In genomic region chr9:29864886-29865285, GRCm38 (mm10) we compare ENCODE assay signal across 10 mouse cellular contexts.
DNase-seq lines count a peak whose midpoint lies in the region; ATAC-seq lines count a peak whose summit lies in the region.
"Had no signal": no experiment of that assay in that cellular context is flagged by ENCODE, and none has a peak within 500 bp of the region (broad histone marks: within the 10 kb centered on the region; RNA-seq: fewer than 3 reads in every experiment).

No protein-coding gene starts in this region.

- H3K9me3 ChIP-seq in kidney, embryonic 15.5 days (replicated peaks) = no peaks in the 10 kb centered on the region
- no peaks in the 10 kb centered on the region for H3K9me3 ChIP-seq in embryonic facial prominence, embryonic 14.5 days (ENCODE audit: control insufficient read depth, low read length)
- H3K9me3 ChIP-seq in midbrain, embryonic 11.5 days (ENCODE audit: control insufficient read depth, low read length) = no peaks in the 10 kb centered on the region
- H3K9me3 ChIP-seq in intestine, embryonic 15.5 days = no peaks in the 10 kb centered on the region

- no peak overlapping the region for H3K27ac ChIP-seq in kidney, embryonic 15.5 days
- no peak overlapping the region for H3K27ac ChIP-seq in embryonic facial prominence, embryonic 14.5 days (replicated peaks; ENCODE audit: low read depth, low read length)
- H3K27ac ChIP-seq in midbrain, embryonic 11.5 days (ENCODE audit: low read depth, low read length) = peak overlapping the region; percentile 57
- H3K27ac ChIP-seq in intestine, embryonic 15.5 days = no peak overlapping the region

- H3K4me3 ChIP-seq in kidney, embryonic 15.5 days (replicated peaks) = no peak overlapping the region
- no peak overlapping the region for H3K4me3 ChIP-seq in embryonic facial prominence, embryonic 14.5 days (ENCODE audit: low read depth, low read length)
- no peak overlapping the region for H3K4me3 ChIP-seq in midbrain, embryonic 11.5 days (ENCODE audit: low read depth, low read length)
- no peak overlapping the region for H3K4me3 ChIP-seq in intestine, embryonic 15.5 days (replicated peaks)

- WGBS in kidney, embryonic 15.5 days = 21% methylated on average over 1 of the region's 1 CpGs
- 33% methylated on average over 1 of the region's 1 CpGs for WGBS in embryonic facial prominence, embryonic 14.5 days
- WGBS in midbrain, embryonic 11.5 days = 6% methylated on average over 1 of the region's 1 CpGs
- WGBS in intestine, embryonic 15.5 days = 35% methylated on average over 1 of the region's 1 CpGs

- no peaks in the 10 kb centered on the region for H3K27me3 ChIP-seq in kidney, embryonic 15.5 days
- no peaks in the 10 kb centered on the region for H3K27me3 ChIP-seq in embryonic facial prominence, embryonic 14.5 days (replicated peaks; ENCODE audit: control insufficient read depth, insufficient read depth, low read length)
- H3K27me3 ChIP-seq in midbrain, embryonic 11.5 days (ENCODE audit: control insufficient read depth, insufficient read depth, low read length) = no peaks in the 10 kb centered on the region; the same call in 1 of the 2 replicates
- H3K27me3 ChIP-seq in intestine, embryonic 15.5 days (replicated peaks) = no peaks in the 10 kb centered on the region

- H3K9ac ChIP-seq in kidney, embryonic 15.5 days = no peak overlapping the region
- no peak overlapping the region for H3K9ac ChIP-seq in embryonic facial prominence, embryonic 14.5 days (ENCODE audit: low read depth, low read length)
- peak overlapping the region; percentile 22; the same call in 1 of the 2 replicates for H3K9ac ChIP-seq in midbrain, embryonic 11.5 days (ENCODE audit: low read length)
- H3K9ac ChIP-seq in intestine, embryonic 15.5 days = no peak overlapping the region

- peak; percentile 33 to 36 for DNase-seq in kidney, postnatal 4 days
- peak; percentile 57 for DNase-seq in brain, adult 2 months (ENCODE audit: low read depth, low spot score)
- peak; percentile 34 for DNase-seq in embryonic facial prominence, embryonic 14.5 days (ENCODE audit: low spot score)
- peak; percentile 90 for DNase-seq in midbrain, embryonic 11.5 days (ENCODE audit: low spot score, missing footprints)
- DNase-seq in adrenal gland, postnatal 14 days = no peak
- DNase-seq: right cerebral cortex, postnatal 25 days had no signal

- H3K4me2 ChIP-seq in kidney, embryonic 15.5 days = no peak overlapping the region
- no peak overlapping the region for H3K4me2 ChIP-seq in embryonic facial prominence, embryonic 14.5 days (ENCODE audit: low read depth, low read length)
- H3K4me2 ChIP-seq in midbrain, embryonic 11.5 days = no peak overlapping the region
- H3K4me2 ChIP-seq in intestine, embryonic 15.5 days (replicated peaks) = no peak overlapping the region
- H3K4me2 ChIP-seq: heart, embryonic 11.5 days had no signal

- peaks cover 6% of the 10 kb centered on the region; the same call in 1 of the 2 replicates for H3K4me1 ChIP-seq in kidney, embryonic 15.5 days
- H3K4me1 ChIP-seq in embryonic facial prominence, embryonic 14.5 days (ENCODE audit: control insufficient read depth, insufficient read depth, low read length) = no peaks in the 10 kb centered on the region
- peaks cover 16% of the 10 kb centered on the region for H3K4me1 ChIP-seq in midbrain, embryonic 11.5 days (ENCODE audit: control insufficient read depth, insufficient read depth, low read length)
- H3K4me1 ChIP-seq in intestine, embryonic 15.5 days (replicated peaks) = no peaks in the 10 kb centered on the region

- no peak for ATAC-seq in kidney, embryonic 15.5 days (replicated peaks; ENCODE audit: low FRiP score)
- ATAC-seq in embryonic facial prominence, embryonic 14.5 days (ENCODE audit: low read depth) = peak; percentile 30; the same call in 1 of the 2 replicates
- peak; percentile 88 for ATAC-seq in midbrain, embryonic 11.5 days (ENCODE audit: low FRiP score)
- ATAC-seq in activated CD4-positive, CD25-positive, alpha-beta regulatory T cell, adult 4 months = no peak
- no peak for ATAC-seq in intestine, embryonic 15.5 days

- no peaks in the 10 kb centered on the region for H3K36me3 ChIP-seq in kidney, embryonic 15.5 days
- H3K36me3 ChIP-seq in embryonic facial prominence, embryonic 14.5 days (ENCODE audit: control insufficient read depth, insufficient read depth, low read length) = no peaks in the 10 kb centered on the region
- no peaks in the 10 kb centered on the region for H3K36me3 ChIP-seq in midbrain, embryonic 11.5 days (ENCODE audit: control insufficient read depth, insufficient read depth, low read length)
- H3K36me3 ChIP-seq in intestine, embryonic 15.5 days = no peaks in the 10 kb centered on the region

Comparison
In these comparisons a context has a peak if more than half of its experiments do, and no peak if none do; other contexts are left out.
1. ATAC-seq: peak in embryonic facial prominence, embryonic 14.5 days (single experiment) and midbrain, embryonic 11.5 days (single experiment); none in kidney, embryonic 15.5 days (single experiment), activated CD4-positive, CD25-positive, alpha-beta regulatory T cell, adult 4 months (single experiment) and intestine, embryonic 15.5 days (single experiment).